10 mouse cellular contexts compared by ENCODE assay signal in genomic region chr7:48998595-48998994, GRCm38 (mm10).
DNase-seq lines count a peak whose midpoint lies in the region; ATAC-seq and TF ChIP-seq lines count a peak whose summit lies in the region.
"Had no signal": no experiment of that assay in that cellular context is flagged by ENCODE, and none has a peak within 500 bp of the region (broad histone marks: within the 10 kb centered on the region; RNA-seq: fewer than 3 reads in every experiment).

No protein-coding gene starts in this region.

- no peaks in the 10 kb centered on the region for H3K36me3 ChIP-seq in embryonic facial prominence, embryonic 10.5 days (replicated peaks)
- no peaks in the 10 kb centered on the region for H3K36me3 ChIP-seq in lung, postnatal 0 days (ENCODE audit: insufficient read depth, low read length)
- H3K36me3 ChIP-seq: limb, embryonic 12.5 days had no signal

- peak; percentile 54 for ATAC-seq in lung, postnatal 0 days
- ATAC-seq in megakaryocyte-erythroid progenitor cell, adult 5-6 weeks (replicated peaks; ENCODE audit: low FRiP score, low TSS enrichment, poor library complexity, severe bottlenecking): no peak

- no peak overlapping the region for H3K9ac ChIP-seq in lung, postnatal 0 days (replicated peaks; ENCODE audit: low read depth)
- H3K9ac ChIP-seq: limb, embryonic 12.5 days had no signal

- 81% methylated on average over 10 of the region's 10 CpGs for WGBS in embryonic facial prominence, embryonic 10.5 days
- WGBS in lung, postnatal 0 days: 38% methylated on average over 10 of the region's 10 CpGs

- TF ChIP-seq POLR2A in bone marrow macrophage, adult 2 months (IDR thresholded peaks at IDR 0.05; ENCODE audit: borderline replicate concordance, low read depth, low read length): no peak

- no peak overlapping the region for H3K4me3 ChIP-seq in bone marrow macrophage, adult 2 months (ENCODE audit: insufficient read depth, low read length)
- H3K4me3 ChIP-seq in embryonic facial prominence, embryonic 10.5 days: no peak overlapping the region
- no peak overlapping the region for H3K4me3 ChIP-seq in lung, postnatal 0 days (ENCODE audit: low read depth, low read length)
- H3K4me3 ChIP-seq: limb, embryonic 12.5 days had no signal

- DNase-seq in layer of hippocampus, adult 11-12 months (ENCODE audit: low spot score): peak; percentile 37
- DNase-seq in layer of hippocampus, adult 9-10 months (ENCODE audit: low spot score): no peak
- no peak for DNase-seq in embryonic facial prominence, embryonic 10.5 days (ENCODE audit: low spot score)
- DNase-seq in lung, postnatal 0 days (ENCODE audit: low spot score): peak; percentile 32
- no peak for DNase-seq in retina, postnatal 1 day
- DNase-seq: adrenal gland, adult 8-10 months had no signal

- H3K4me1 ChIP-seq in bone marrow macrophage, adult 2 months (ENCODE audit: control insufficient read depth, insufficient read depth, low read length): peaks cover 54% of the 10 kb centered on the region
- H3K4me1 ChIP-seq in embryonic facial prominence, embryonic 10.5 days: peaks cover 28% of the 10 kb centered on the region
- no peaks in the 10 kb centered on the region for H3K4me1 ChIP-seq in lung, postnatal 0 days (ENCODE audit: insufficient read depth, low read depth, low read length)

- no peaks in the 10 kb centered on the region for H3K9me3 ChIP-seq in embryonic facial prominence, embryonic 10.5 days
- no peaks in the 10 kb centered on the region for H3K9me3 ChIP-seq in lung, postnatal 0 days (ENCODE audit: low read length)
- H3K9me3 ChIP-seq: limb, embryonic 12.5 days had no signal

- no peak for TF ChIP-seq EP300 in lung, postnatal 0 days (IDR thresholded peaks at IDR 0.05)

- peaks cover 27% of the 10 kb centered on the region for H3K27me3 ChIP-seq in embryonic facial prominence, embryonic 10.5 days (replicated peaks; ENCODE audit: low read depth, poor library complexity, severe bottlenecking)
- H3K27me3 ChIP-seq in lung, postnatal 0 days (replicated peaks; ENCODE audit: insufficient read depth, low read length): no peaks in the 10 kb centered on the region

- H3K4me2 ChIP-seq in lung, postnatal 0 days (replicated peaks; ENCODE audit: low read depth, low read length): no peak overlapping the region
- H3K4me2 ChIP-seq: heart, embryonic 11.5 days; limb, embryonic 12.5 days had no signal

- TF ChIP-seq CTCF in bone marrow macrophage, adult 2 months (IDR thresholded peaks at IDR 0.05; ENCODE audit: low read depth, low read length): no peak
- no peak for TF ChIP-seq CTCF in lung, postnatal 0 days (IDR thresholded peaks at IDR 0.05)

- peak overlapping the region; percentile 91 for H3K27ac ChIP-seq in bone marrow macrophage, adult 2 months (ENCODE audit: insufficient read depth, low read depth, low read length)
- peak overlapping the region; percentile 44; the same call in 1 of the 2 replicates for H3K27ac ChIP-seq in embryonic facial prominence, embryonic 10.5 days (replicated peaks)
- no peak overlapping the region for H3K27ac ChIP-seq in lung, postnatal 0 days (ENCODE audit: low read length)
- H3K27ac ChIP-seq: limb, embryonic 12.5 days had no signal

Comparison
In these comparisons a context has a peak if more than half of its experiments do, and no peak if none do; other contexts are left out.
1. DNase-seq: peak in layer of hippocampus, adult 11-12 months (single experiment) and lung, postnatal 0 days (single experiment); none in layer of hippocampus, adult 9-10 months (single experiment), embryonic facial prominence, embryonic 10.5 days (single experiment) and retina, postnatal 1 day (single experiment).